Mouse (Mus musculus): ENCODE data around the gene Slc25a23.
A peak's percentile ranks its signal among the peaks of the same experiment; 100 is the strongest.

Slc25a23 gene

GRCm38 (mm10) chr17:57012245-57012795 is 47.3 kb downstream of the Slc25a23 start:
- no peak for DNase-seq (ENCODE audit: low spot score)

DNA sequence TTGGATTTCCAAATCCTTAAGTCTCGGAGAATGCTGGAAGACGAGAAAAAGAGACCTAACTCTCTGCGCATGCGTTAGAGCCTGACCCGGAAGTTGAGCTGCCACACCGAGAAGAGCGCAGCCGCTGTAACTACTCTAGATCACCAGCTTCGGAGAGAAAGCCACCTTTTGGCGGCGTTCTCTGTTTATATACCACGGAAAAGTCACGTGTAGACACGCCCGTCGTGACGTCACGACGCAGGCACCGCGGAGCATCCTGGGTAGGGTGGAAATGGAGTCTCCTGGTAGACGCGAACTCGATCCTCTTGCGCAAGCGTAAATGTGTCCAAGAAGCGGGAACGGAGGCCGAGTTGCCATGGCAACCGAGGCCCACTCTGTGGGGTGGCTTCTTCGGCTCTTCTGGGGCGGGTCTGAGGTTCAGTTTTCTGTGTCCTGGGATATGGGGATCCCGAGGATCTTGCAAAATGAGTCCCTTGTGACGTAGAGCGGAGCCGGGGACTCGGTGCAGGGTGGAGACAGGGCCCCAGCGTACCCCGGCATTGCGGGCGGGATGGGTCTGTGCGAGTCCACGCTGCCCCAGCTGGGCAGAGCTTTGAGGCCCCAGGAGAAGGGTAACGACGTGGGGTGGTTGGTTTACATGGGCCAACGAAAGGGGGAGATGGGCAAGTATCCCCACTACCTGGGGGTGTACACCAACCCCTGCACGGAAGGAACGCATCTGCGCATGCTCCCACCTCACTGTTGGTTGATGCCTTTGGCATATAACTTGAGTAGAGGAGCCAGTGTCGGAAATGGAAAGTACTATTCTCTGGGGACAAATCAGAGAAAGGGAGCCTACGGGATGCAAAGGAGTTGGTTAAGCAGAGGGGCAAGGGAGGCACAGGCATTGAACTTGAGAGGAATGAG is 48.2 kb downstream of the Slc25a23 start, which contains the start of the genes Gtf2f1 and Gm17949:
TSS of gene Gtf2f1 (minus strand) at position 53 of the 906 bp plus-strand sequence.
TSS of gene Gm17949 (plus strand) at position 234 of the 906 bp plus-strand sequence.
- peak; percentile 92 for DNase-seq (ENCODE audit: low spot score)

GRCm38 (mm10) chr17:57010911-57011235 is 48.8 kb downstream of the Slc25a23 start:
- no peak for DNase-seq (ENCODE audit: low spot score)

DNA sequence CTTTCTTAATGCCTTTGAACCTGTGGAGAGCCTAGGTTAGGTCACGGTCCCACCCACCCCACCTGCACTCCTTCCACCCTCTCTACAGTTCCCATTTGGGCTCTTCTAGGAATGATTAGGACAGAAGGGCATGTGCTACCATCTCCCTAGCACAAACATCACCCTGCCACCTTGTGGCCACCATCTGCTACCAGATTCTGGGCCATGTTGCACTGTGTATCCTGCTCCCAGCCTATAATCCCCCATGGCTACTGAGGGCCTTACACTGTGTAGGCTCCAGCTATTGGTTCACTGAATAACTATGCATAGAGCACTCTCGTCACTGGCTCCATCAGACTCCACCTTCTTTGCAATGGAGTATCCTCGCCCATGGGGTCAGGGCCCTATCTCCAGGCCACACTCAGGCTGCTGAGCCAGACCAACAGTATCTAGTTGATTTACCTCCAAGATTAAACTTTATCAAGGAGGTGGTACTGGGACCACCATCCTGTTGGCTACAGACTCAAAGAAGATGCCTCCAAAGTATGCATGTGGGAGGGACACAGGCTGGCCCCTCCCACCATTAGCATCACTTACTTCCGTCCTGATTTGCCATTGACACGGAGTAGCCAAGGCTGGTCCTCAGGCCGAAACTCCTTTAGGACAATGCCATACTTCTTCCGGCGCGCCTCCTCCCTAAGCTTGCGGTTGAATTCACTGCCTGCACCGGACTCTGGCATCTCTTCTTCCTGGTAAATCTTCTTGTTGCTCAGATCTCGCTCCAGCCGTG is 52.3 kb downstream of the Slc25a23 start:
- no peak for DNase-seq (ENCODE audit: low spot score)

GRCm38 (mm10) chr17:57003994-57004393 is 55.7 kb downstream of the Slc25a23 start:
- no peak for DNase-seq (ENCODE audit: low spot score)

GRCm38 (mm10) chr17:57001228-57001627 is 58.4 kb downstream of the Slc25a23 start:
- no peak for DNase-seq (ENCODE audit: low spot score)

GRCm38 (mm10) chr17:56999968-57000609 is 59.6 kb downstream of the Slc25a23 start, which contains the start of gene Pspn:
TSS of gene Pspn (minus strand) at chr17:57000018.
- no peak for DNase-seq (ENCODE audit: low spot score)

GRCm38 (mm10) chr17:56999414-56999813 is 60.2 kb downstream of the Slc25a23 start:
- DNase-seq (ENCODE audit: low spot score), result peak; percentile 52

DNA sequence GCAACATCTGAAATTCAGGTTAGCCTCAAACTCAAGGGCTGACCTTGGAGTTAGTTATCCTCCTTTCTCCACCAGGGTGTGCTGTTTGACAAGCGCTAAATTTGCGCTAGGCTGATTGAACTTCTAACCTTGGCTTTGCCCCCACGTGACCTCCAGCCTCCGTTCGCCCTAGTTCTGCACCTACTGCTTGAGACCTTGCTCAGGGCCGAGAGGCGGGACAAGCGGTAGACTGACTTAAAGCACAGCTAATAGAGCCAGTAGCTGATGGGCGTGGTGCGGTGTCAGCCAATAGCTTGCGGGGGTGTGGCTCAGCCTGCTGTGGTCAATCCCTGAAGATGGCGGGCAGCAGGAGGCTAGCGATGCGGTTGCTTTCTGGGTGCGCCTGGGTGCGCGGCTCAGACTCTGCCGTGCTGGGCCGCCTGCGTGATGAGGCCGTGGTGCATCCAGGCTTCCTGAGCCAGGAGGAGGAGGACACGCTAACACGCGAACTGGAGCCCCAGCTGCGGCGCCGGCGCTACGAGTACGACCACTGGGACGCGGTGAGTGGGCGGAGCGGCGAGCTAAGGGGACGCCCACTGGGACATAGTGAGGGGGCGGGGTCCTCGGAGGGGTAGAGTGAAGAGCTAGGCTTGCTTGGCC is 62.5 kb downstream of the Slc25a23 start, which contains the start of gene Alkbh7:
TSS of gene Alkbh7 (plus strand) at position 311 of the 639 bp plus-strand sequence.
- DNase-seq (ENCODE audit: low spot score), result peak; percentile 97

GRCm38 (mm10) chr17:56996506-56996905 is 63.2 kb downstream of the Slc25a23 start:
- DNase-seq (ENCODE audit: low spot score), result no peak

- DNase-seq (ENCODE audit: low spot score), result no peak
Measured at GRCm38 (mm10) chr17:56995046-56995445, 64.6 kb downstream of the Slc25a23 start.

All from ovary, adult 18-20 months (tissue).